ENCODE assay signal across 21 mouse cellular contexts in the genomic region with DNA sequence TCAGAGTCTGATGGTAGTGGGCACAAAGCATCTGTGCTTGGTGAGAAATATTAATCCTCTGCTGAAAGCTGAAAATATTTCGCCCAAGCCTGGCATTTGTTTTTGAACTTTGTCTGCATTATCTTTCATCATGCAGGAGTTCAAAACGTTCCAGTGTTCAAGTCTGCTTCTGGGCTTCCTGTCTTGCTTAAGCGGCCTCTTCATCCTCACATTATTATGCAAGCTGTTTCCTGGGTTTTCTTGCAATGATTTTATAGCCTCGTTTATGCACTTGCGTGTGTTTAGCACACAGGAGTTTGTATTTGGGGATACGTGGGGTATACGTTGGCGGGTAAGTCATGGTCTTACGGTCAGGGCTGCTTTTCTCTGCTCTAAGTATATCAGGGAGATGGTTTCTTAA. TPM values are rescaled to one million over a fixed set of nuclear protein-coding genes. Genes with fewer than 3 reads are reported as not detected.
DNase-seq lines count a peak whose midpoint lies in the region; ATAC-seq and TF ChIP-seq lines count a peak whose summit lies in the region.
"Had no signal": no experiment of that assay in that cellular context is flagged by ENCODE, and none has a peak within 500 bp of the region (broad histone marks: within the 10 kb centered on the region; RNA-seq: fewer than 3 reads in every experiment).

No protein-coding gene starts in this region.

- H3K27me3 ChIP-seq in liver, adult 2 months (ENCODE audit: control insufficient read depth, insufficient read depth, low read length): no peaks in the 10 kb centered on the region
- no peaks in the 10 kb centered on the region for H3K27me3 ChIP-seq in liver, embryonic 16.5 days (ENCODE audit: control insufficient read depth, insufficient read depth, low read depth, low read length)
- no peaks in the 10 kb centered on the region for H3K27me3 ChIP-seq in hindbrain, postnatal 0 days (ENCODE audit: insufficient read depth, low read length)
- H3K27me3 ChIP-seq: embryonic facial prominence, embryonic 13.5 days; limb, embryonic 12.5 days had no signal

- H3K27ac ChIP-seq in liver, adult 2 months (replicated peaks; ENCODE audit: insufficient read depth, low read depth, low read length): peak overlapping the region; percentile 20; the same call in 1 of the 2 replicates
- peak overlapping the region; percentile 64 for H3K27ac ChIP-seq in liver, embryonic 16.5 days (ENCODE audit: low read length)
- H3K27ac ChIP-seq in hindbrain, postnatal 0 days: no peak overlapping the region
- H3K27ac ChIP-seq: embryonic facial prominence, embryonic 13.5 days; gastrocnemius, adult 2 months; left cerebral cortex, adult 2 months; limb, embryonic 12.5 days had no signal

- H3K9ac ChIP-seq in liver, adult 2 months (ENCODE audit: low read depth, low read length): no peak overlapping the region
- H3K9ac ChIP-seq in liver, embryonic 16.5 days (ENCODE audit: low read depth, low read length): no peak overlapping the region
- H3K9ac ChIP-seq in hindbrain, postnatal 0 days (replicated peaks; ENCODE audit: low read length): no peak overlapping the region
- H3K9ac ChIP-seq: embryonic facial prominence, embryonic 13.5 days; limb, embryonic 12.5 days had no signal

- no peak overlapping the region for H3K4me2 ChIP-seq in liver, embryonic 16.5 days (ENCODE audit: low read depth, low read length)
- no peak overlapping the region for H3K4me2 ChIP-seq in hindbrain, postnatal 0 days (ENCODE audit: low read depth, low read length)
- H3K4me2 ChIP-seq: embryonic facial prominence, embryonic 13.5 days; limb, embryonic 12.5 days; midbrain, embryonic 11.5 days had no signal

- 65% methylated on average over 9 of the region's 9 CpGs for WGBS in liver, adult 2 months
- 47% methylated on average over 9 of the region's 9 CpGs for WGBS in liver, embryonic 16.5 days (ENCODE audit: insufficient replicate concordance)
- 86% methylated on average over 9 of the region's 9 CpGs for WGBS in hindbrain, postnatal 0 days

- peaks cover 38% of the 10 kb centered on the region for H3K4me1 ChIP-seq in liver, adult 2 months (ENCODE audit: control insufficient read depth, insufficient read depth, low read length)
- peaks cover 69% of the 10 kb centered on the region for H3K4me1 ChIP-seq in liver, embryonic 16.5 days (ENCODE audit: control insufficient read depth, low read depth, low read length)
- no peaks in the 10 kb centered on the region for H3K4me1 ChIP-seq in hindbrain, postnatal 0 days (ENCODE audit: insufficient read depth, low read length)

- no peak for TF ChIP-seq POLR2A in liver, adult 2 months (IDR thresholded peaks at IDR 0.05; ENCODE audit: extremely low read depth, insufficient read depth, low read length)

- TF ChIP-seq CTCF in liver, adult 2 months (IDR thresholded peaks at IDR 0.05; ENCODE audit: low read depth, low read length): no peak
- no peak for TF ChIP-seq CTCF in hindbrain, postnatal 0 days (IDR thresholded peaks at IDR 0.05; ENCODE audit: low read depth)

- ATAC-seq in granulocyte monocyte progenitor cell, adult 5-6 weeks (replicated peaks; ENCODE audit: poor library complexity, severe bottlenecking): peak; percentile 63
- ATAC-seq in liver, embryonic 16.5 days (ENCODE audit: low read depth): no peak
- no peak for ATAC-seq in hindbrain, postnatal 0 days
- ATAC-seq: activated CD4-positive, CD25-positive, alpha-beta regulatory T cell, adult 4 months; Patski had no signal

- peak; percentile 51 for DNase-seq in liver, adult 2 months (ENCODE audit: extremely low read depth, low read depth, low spot score)
- no peak for DNase-seq in liver
- peak; percentile 15 to 20 for DNase-seq in thymus, postnatal 36 days
- DNase-seq in hindbrain, postnatal 0 days (ENCODE audit: low spot score): no peak
- DNase-seq in right cerebral cortex, postnatal 25 days: no peak
- DNase-seq in lung, postnatal 25 days (ENCODE audit: low spot score): no peak
- DNase-seq: adrenal gland, postnatal 36 days; cerebellum, adult 9-10 months; gastrocnemius, adult 2 months; heart, postnatal 4 days; lung, postnatal 14 days; right cerebral cortex, postnatal 4 days had no signal

- no peaks in the 10 kb centered on the region for H3K36me3 ChIP-seq in liver, adult 2 months (ENCODE audit: control insufficient read depth, insufficient read depth, low read length)
- H3K36me3 ChIP-seq in liver, embryonic 16.5 days (ENCODE audit: control insufficient read depth, insufficient read depth): no peaks in the 10 kb centered on the region
- H3K36me3 ChIP-seq in hindbrain, postnatal 0 days (ENCODE audit: insufficient read depth, low read length): no peaks in the 10 kb centered on the region
- H3K36me3 ChIP-seq: embryonic facial prominence, embryonic 13.5 days; limb, embryonic 12.5 days had no signal

- no peak overlapping the region for H3K4me3 ChIP-seq in liver, adult 2 months (ENCODE audit: insufficient read depth, low read depth, low read length)
- H3K4me3 ChIP-seq in liver, embryonic 16.5 days (ENCODE audit: low read depth, low read length): no peak overlapping the region
- H3K4me3 ChIP-seq in hindbrain, postnatal 0 days (ENCODE audit: low read length): no peak overlapping the region
- H3K4me3 ChIP-seq: embryonic facial prominence, embryonic 13.5 days; gastrocnemius, adult 2 months; layer of hippocampus, adult 2 months; left cerebral cortex, adult 2 months; limb, embryonic 12.5 days had no signal

- H3K79me2 ChIP-seq in liver, adult 2 months (ENCODE audit: control insufficient read depth, insufficient read depth, low read length): no peaks in the 10 kb centered on the region

- H3K9me3 ChIP-seq in liver, embryonic 16.5 days (replicated peaks; ENCODE audit: control insufficient read depth, low read length): no peaks in the 10 kb centered on the region
- H3K9me3 ChIP-seq in hindbrain, postnatal 0 days (ENCODE audit: low read length): no peaks in the 10 kb centered on the region
- H3K9me3 ChIP-seq: embryonic facial prominence, embryonic 13.5 days; limb, embryonic 12.5 days had no signal

RNA-seq across cellular contexts. Expression of a gene that starts 3.7 kb away (rescaled TPM):
- 89.5 and 92.5 TPM in 2 replicates for total RNA-seq in liver, adult 2 months (2014; rRNA removed)
- 16.4 and 17.8 TPM in 2 replicates for polyA plus RNA-seq in liver, adult 2 months (2012; rRNA removed)
- total RNA-seq in granulocyte monocyte progenitor cell, adult 5-6 weeks (2014; fragmentation: Nextera tagmentation): 267 and 284 TPM in 2 replicates
- total RNA-seq in granulocyte monocyte progenitor cell, adult 5-6 weeks (2017): 437 and 499 TPM in 2 replicates
- polyA plus RNA-seq in liver, embryonic 16.5 days (2015; fragmentation: Nextera tagmentation; extraction: Ambion mirVana): 21.5 TPM in 2 replicates
- 10.0 and 13.1 TPM in 2 replicates for total RNA-seq in hindbrain, postnatal 0 days (2014; rRNA removed)
- polyA plus RNA-seq in hindbrain, postnatal 0 days (2015; fragmentation: Nextera tagmentation; extraction: Ambion mirVana): 83.9 and 90.8 TPM in 2 replicates

RNA-seq across cellular contexts. Expression of a gene that starts 55.8 kb away (rescaled TPM):
- total RNA-seq in liver, adult 2 months (2014; rRNA removed): 21.8 and 24.1 TPM in 2 replicates
- 8.5 and 9.7 TPM in 2 replicates for polyA plus RNA-seq in liver, adult 2 months (2012; rRNA removed)
- 28.4 and 30.1 TPM in 2 replicates for total RNA-seq in granulocyte monocyte progenitor cell, adult 5-6 weeks (2014; fragmentation: Nextera tagmentation)
- 42.8 and 55.2 TPM in 2 replicates for total RNA-seq in granulocyte monocyte progenitor cell, adult 5-6 weeks (2017)
- 16.6 TPM in 2 replicates for polyA plus RNA-seq in liver, embryonic 16.5 days (2015; fragmentation: Nextera tagmentation; extraction: Ambion mirVana)
- 66.1 and 69.8 TPM in 2 replicates for total RNA-seq in hindbrain, postnatal 0 days (2014; rRNA removed)
- 44.0 and 47.7 TPM in 2 replicates for polyA plus RNA-seq in hindbrain, postnatal 0 days (2015; fragmentation: Nextera tagmentation; extraction: Ambion mirVana)

RNA-seq across cellular contexts. Expression of a gene that starts 56.1 kb away (rescaled TPM):
- 18.7 and 19.7 TPM in 2 replicates for total RNA-seq in liver, adult 2 months (2014; rRNA removed)
- 3.0 and 3.8 TPM in 2 replicates for polyA plus RNA-seq in liver, adult 2 months (2012; rRNA removed)
- 63.6 and 91.9 TPM in 2 replicates for total RNA-seq in granulocyte monocyte progenitor cell, adult 5-6 weeks (2014; fragmentation: Nextera tagmentation)
- 33.7 and 37.1 TPM in 2 replicates for total RNA-seq in granulocyte monocyte progenitor cell, adult 5-6 weeks (2017)
- polyA plus RNA-seq in liver, embryonic 16.5 days (2015; fragmentation: Nextera tagmentation; extraction: Ambion mirVana): 33.8 and 40.1 TPM in 2 replicates
- total RNA-seq in hindbrain, postnatal 0 days (2014; rRNA removed): 43.6 and 53.7 TPM in 2 replicates
- polyA plus RNA-seq in hindbrain, postnatal 0 days (2015; fragmentation: Nextera tagmentation; extraction: Ambion mirVana): 146 and 166 TPM in 2 replicates

Comparison
In these comparisons a context has a peak if more than half of its experiments do, and no peak if none do; other contexts are left out.
1. DNase-seq: peak in liver, adult 2 months (single experiment) and thymus, postnatal 36 days (2 of 2); none in liver (single experiment), hindbrain, postnatal 0 days (single experiment), right cerebral cortex, postnatal 25 days (single experiment) and lung, postnatal 25 days (single experiment).